Mouse (Mus musculus) spleen, adult 10 weeks (tissue): ENCODE data around the gene Zfp459. TPM values are rescaled to one million over a fixed set of nuclear protein-coding genes. Genes with fewer than 3 reads are reported as not detected.

Experiments
- polyA plus RNA-seq: library from polyadenylated mRNA; stranded (reverse); fragments of 350-450 nt; fragmentation: Illumina TruSeq; extraction: RNeasy Lipid Tissue Mini Kit (QIAGEN cat#74804); gene quantifications from one replicate; pipeline ENCODE4 v1.2.3, GENCODE M21; 2015; ENCODE audit warnings: low replicate concordance; ENCODE audit not compliant: insufficient read depth

Zfp459 gene
- 5.2 TPM for polyA plus RNA-seq

GRCm38 (mm10) chr13:67421207-67421857 lies at the start of gene Zfp459:
TSS of gene Zfp459 (minus strand) at chr13:67421418.

DNA sequence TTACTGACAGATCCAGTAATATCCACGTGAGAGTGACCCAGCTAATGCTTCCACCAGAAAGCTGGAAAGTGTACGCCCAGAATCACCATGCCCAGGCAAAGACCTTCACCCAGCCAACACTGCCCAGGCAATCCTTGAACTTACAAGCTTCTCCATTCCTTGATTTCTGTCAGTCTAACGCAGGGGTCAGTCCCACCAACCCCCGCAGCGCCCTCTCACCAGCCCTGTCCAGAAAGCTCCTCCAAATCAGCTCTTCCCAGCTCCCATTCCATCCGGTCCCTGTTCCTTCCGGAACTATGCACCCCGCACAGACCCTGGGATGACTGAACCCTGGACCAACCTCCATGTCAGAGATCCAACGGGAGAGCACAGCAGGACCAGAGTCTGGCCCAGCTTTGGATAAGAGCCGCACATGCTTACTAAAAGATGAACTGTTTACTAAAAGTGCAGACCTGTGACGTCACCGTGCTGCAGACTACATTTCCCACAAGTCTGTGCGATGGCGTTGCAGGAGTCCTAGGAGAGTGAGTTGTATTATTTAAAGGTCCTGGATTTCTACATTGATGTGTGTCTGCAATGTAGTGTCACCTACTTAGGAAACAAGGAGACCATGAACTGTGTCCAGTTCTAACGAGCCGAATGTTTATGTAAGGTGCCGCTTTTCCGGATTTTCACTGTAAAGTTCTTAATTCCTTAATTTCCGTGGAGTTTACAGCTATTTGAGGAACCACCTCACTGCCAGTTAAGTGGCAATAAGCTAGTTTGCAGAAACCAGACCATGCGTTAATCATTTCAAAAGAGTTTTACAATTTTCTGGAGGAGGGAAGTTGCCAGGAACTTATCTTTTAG lies 30.2 kb upstream of the Zfp459 start, which contains the start of gene Zfp874a:
Zfp874a (minus strand) TSS at position 453 of the 849 bp plus-strand sequence.

DNA sequence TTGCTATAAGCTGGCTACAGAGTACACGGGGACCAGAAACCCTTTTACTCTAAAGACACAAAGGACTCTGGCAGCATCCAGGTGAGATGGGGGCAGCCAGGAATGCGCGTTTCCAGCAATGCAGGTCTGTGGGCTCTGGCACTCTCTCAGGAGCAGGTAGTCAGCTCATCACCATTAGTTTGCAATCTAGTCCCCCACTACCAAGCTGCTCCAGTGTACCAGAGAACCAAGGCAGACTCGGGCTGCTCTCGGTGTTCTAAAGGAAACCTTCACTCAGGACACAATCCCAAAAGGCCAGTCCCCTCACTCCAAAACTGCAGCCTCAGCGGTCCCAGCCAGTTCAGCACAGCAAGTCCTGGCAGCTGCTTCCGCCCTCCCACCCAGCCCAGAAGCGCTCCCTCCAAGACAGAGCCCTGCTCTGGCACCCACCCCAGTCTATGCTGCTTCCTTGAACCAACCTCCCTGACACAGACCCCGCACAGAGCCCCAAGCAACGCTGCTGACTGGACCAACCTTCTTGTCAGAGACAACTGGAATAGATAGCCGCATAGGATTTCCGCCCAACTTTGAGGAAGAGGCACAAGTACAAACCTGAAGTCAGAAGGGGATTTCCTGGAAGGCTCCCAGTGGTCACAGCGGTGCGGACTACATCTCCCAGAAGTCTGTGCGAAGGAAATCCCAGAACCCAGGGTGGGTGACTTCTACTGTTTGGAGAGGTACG lies 21.9 kb downstream of the Zfp459 start, which contains the start of gene Zfp429:
Zfp429 (minus strand) TSS at position 637 of the 721 bp plus-strand sequence.

GRCm38 (mm10) chr13:67375050-67375911 lies 45.9 kb downstream of the Zfp459 start, which contains the start of the genes Gm28041 and Zfp456:
TSS of gene Gm28041 (minus strand) at chr13:67375733.
TSS of gene Zfp456 (minus strand) at chr13:67375810.

DNA sequence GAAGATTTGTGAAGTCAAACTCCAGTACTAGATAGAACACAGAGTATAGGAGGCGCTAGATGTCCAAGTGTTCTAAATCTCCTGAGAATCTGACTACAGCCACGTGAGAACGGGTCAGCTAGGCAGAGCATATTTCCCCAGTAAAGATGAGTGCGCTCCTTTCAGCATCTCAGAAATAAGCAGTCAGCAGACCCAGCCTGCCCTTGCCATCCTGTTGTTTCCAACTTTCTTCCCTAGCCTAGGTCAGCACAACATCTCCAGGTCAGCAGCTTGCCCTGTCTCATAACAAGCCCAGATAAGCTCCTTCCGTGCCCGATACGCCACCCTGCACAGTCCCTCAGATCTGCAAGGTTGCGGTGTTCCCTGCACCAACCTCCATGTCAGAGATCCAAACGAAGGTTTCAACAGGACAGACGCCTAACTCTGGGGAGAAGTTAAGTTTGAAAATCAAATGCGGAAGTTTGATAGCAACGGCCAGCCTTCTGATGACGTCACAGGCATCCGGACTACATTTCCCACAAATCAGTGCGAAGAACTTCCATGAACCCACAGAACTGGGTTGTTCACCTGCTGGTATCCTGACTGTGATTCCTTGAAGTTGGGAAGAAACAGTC lies 61.0 kb downstream of the Zfp459 start, which contains the start of the genes Gm28044 and Zfp953:
Gm28044 (minus strand) TSS at position 406 of the 614 bp plus-strand sequence.
Zfp953 (minus strand) TSS at position 475 of the 614 bp plus-strand sequence.

Other genes starting within 250 kb of the Zfp459 start
- 31.5 TPM for gene Rsl1, start 248.2 kb downstream of the Zfp459 start, polyA plus RNA-seq
- 7.7 TPM for gene Zfp455, start 226.9 kb downstream of the Zfp459 start, polyA plus RNA-seq
- 6.9 TPM for gene Zfp458, start 143.0 kb downstream of the Zfp459 start, polyA plus RNA-seq
- 1.8 TPM for gene Zfp457, start 114.9 kb downstream of the Zfp459 start, polyA plus RNA-seq
- 24.2 TPM for gene Zfp595, start 88.8 kb downstream of the Zfp459 start, polyA plus RNA-seq
- gene Gm28044, start 60.9 kb downstream of the Zfp459 start, polyA plus RNA-seq: 3.4 TPM
- 14.9 TPM for gene Zfp953, start 60.8 kb downstream of the Zfp459 start, polyA plus RNA-seq
- 2.8 TPM for gene Gm28041, start 45.7 kb downstream of the Zfp459 start, polyA plus RNA-seq
- gene Zfp456, start 45.6 kb downstream of the Zfp459 start, polyA plus RNA-seq: 12.7 TPM
- 37.0 TPM for gene Zfp429, start 21.6 kb downstream of the Zfp459 start, polyA plus RNA-seq
- gene Zfp874a, start 30.2 kb upstream of the Zfp459 start, polyA plus RNA-seq: 22.7 TPM
- 32.3 TPM for gene Zfp874b, start 62.8 kb upstream of the Zfp459 start, polyA plus RNA-seq
- gene Zfp58, start 79.1 kb upstream of the Zfp459 start, polyA plus RNA-seq: 21.0 TPM
- 0.33 TPM for gene Gm26965, start 104.7 kb upstream of the Zfp459 start, polyA plus RNA-seq
- 32.9 TPM for gene Zfp87, start 104.8 kb upstream of the Zfp459 start, polyA plus RNA-seq
- gene Zfp748, start 132.4 kb upstream of the Zfp459 start, polyA plus RNA-seq: 17.4 TPM
- gene Zfp729b, start 188.3 kb upstream of the Zfp459 start, polyA plus RNA-seq: 21.6 TPM
- gene Gm49345, start 216.4 kb upstream of the Zfp459 start, polyA plus RNA-seq: not detected
- 19.4 TPM for gene Zfp729a, start 216.4 kb upstream of the Zfp459 start, polyA plus RNA-seq